Mouse (Mus musculus): ENCODE data around the gene Cxcr1. TPM values are rescaled to one million over a fixed set of nuclear protein-coding genes. Genes with fewer than 3 reads are reported as not detected.
A peak's percentile ranks its signal among the peaks of the same experiment; 100 is the strongest.
"Not testable (repeated sequence)": the region's sequence is repeated elsewhere in the genome, so short reads cannot be mapped to it uniquely, and the experiment has no call there.

Gene Cxcr1
- total RNA-seq, 1 experiment from 2014 or later: not detected

- no peak for DNase-seq
Observed at GRCm38 (mm10) chr1:74196621-74197419, 2.4 kb upstream of the Cxcr1 start.

DNA sequence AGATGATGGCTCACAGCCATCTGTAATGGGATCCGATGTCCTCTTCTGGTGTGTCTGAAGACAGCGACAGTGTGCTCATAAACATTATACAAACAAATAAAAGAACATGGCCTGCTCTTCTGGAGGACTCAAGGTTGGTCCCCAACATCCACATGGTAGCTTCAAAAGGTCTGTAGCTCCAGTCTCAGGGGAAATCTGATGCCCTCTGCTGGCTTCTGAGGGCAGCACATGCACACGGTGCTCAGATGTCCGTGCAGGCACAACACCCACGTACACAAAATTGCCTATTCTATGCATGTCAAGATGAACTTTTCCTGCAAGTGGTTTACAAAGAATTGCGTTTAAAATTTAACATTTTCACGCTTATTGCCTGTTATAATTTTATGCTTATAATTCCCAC is 1.5 kb upstream of the Cxcr1 start:
- DNase-seq: peak; percentile 45

- DNase-seq: peak; percentile 27
Observed at GRCm38 (mm10) chr1:74192711-74193110, 1.7 kb downstream of the Cxcr1 start.

- DNase-seq: peak; percentile 29
Observed at GRCm38 (mm10) chr1:74190471-74190870, 4.0 kb downstream of the Cxcr1 start.

- DNase-seq: no peak
Observed at GRCm38 (mm10) chr1:74183006-74183405, 11.4 kb downstream of the Cxcr1 start.

DNA sequence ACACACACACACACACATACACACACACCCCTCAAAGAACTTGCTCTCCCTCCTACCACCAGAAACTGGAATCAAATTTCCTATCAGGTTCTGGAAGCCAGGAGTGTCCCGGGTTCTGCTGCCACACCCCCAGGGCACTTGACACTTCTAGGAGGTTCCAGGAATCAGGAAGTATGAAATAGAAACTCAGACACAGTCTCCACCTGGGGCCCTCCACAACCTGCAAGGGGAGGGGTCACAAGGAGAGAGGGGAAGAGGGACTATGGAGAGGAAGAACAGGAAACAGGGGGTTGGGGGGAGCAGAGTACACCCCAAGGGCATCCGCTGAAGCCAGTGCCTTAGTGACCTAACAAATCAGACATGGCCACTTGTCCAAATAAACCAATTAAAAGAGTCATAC is 13.0 kb downstream of the Cxcr1 start:
- DNase-seq: no peak

- DNase-seq: no peak
Observed at GRCm38 (mm10) chr1:74179624-74180408, 14.6 kb downstream of the Cxcr1 start.

DNA sequence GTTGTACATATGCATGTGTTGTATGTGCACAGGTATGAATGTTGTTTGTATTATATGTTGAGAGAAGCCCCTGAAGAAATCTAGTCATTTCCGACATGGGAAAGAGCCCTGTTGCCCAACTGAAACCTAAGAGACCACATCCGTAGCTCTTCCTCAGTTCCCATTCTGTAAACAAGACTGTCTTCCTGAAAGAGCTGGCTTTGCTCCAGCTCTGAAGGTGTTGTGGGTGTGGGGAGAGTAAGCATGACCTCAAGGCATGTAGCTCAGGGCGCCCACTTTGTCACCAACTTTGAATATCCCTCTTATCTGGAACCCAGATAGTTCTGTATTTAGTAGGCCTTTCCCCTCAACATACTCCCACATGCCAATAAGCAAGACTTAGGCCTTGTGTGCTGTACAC is 15.8 kb downstream of the Cxcr1 start:
- DNase-seq: no peak

- DNase-seq: no peak
Observed at GRCm38 (mm10) chr1:74175731-74176130, 18.7 kb downstream of the Cxcr1 start.

DNA sequence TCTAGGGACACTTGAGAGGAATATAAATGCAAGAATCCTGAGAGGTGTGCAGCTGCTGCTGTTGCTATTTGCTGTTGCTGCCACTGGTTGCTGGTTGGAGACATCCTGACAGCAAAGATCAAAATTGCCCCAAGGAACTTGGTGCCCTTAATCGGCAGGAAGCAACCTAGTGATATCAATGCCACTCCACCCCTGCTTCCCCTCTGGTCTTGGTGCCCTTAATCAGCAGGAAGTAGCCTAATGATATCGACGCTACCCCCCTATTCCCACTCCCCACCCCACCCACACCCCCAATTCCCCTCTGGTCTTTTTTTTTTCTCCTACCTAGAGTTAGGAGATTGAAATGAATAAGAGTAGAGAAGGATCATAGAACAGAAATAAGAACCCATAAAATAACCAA is 21.7 kb downstream of the Cxcr1 start:
- DNase-seq: no peak

GRCm38 (mm10) chr1:74169721-74170120 is 24.7 kb downstream of the Cxcr1 start:
- DNase-seq: no peak

DNA sequence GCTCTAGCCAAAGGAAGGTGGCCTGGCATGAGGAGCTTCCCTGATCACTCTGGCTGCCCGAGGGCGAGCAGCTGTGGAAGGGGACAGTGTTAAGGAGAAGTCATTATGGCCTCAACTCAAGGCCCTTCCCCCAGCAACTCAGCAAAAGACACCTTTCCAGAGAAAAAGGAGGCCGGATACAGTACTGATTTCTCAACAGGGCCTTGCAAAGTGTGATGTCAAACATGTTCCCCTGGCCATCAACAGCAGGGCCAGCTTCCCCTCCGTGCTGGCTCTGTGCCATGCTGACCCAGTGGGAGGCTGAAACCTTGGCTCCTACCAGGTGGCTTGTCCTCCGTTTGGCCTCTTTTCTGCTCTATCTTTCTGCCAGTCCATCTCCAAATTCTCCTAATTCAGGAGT is 27.3 kb downstream of the Cxcr1 start:
- peak; percentile 12 for DNase-seq

DNA sequence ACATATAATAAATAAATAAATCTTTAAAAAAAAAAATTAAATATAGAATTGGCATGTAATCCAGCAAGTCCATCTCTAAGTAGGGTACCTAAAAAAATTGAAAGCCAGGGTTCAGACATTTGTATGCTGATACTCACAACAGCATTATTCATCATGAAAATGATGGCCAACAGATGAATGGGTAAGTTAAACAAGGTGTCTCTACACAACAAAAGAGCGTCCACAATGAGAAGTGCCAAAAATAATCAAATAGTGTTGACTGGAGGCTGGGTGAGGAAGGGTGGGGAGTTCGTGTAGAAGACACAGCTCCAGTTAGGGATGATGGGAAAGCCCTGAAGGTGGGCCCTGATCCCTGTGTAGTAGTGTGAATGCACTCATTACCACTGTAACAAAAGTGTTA is 34.4 kb downstream of the Cxcr1 start:
- no peak for DNase-seq

DNA sequence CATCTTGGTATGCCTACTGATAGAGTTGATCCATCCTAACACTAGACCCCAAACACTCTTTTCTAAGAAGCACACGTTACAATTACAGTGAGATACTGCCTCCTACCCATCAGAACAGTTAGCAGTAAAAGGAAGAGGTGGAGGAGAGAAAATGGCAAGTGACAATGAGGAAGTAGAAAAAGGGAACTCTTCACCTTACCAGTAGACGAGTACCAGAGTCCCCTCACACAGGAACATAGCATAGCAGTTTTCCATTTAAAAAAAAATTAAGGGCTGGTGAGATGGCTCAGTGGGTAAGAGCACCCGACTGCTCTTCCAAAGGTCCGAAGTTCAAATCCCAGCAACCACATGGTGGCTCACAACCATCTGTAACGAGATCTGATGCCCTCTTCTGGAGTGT is 34.8 kb downstream of the Cxcr1 start:
- DNase-seq: not testable (repeated sequence)

- no peak for DNase-seq
Observed at GRCm38 (mm10) chr1:74156381-74156910, 38.0 kb downstream of the Cxcr1 start.

- no peak for DNase-seq
Observed at GRCm38 (mm10) chr1:74155435-74156012, 38.9 kb downstream of the Cxcr1 start.

- no peak for DNase-seq
Observed at GRCm38 (mm10) chr1:74153461-74154184, 40.8 kb downstream of the Cxcr1 start, which contains the start of gene Cxcr2. TSS of gene Cxcr2 (plus strand) at chr1:74153989.

DNA sequence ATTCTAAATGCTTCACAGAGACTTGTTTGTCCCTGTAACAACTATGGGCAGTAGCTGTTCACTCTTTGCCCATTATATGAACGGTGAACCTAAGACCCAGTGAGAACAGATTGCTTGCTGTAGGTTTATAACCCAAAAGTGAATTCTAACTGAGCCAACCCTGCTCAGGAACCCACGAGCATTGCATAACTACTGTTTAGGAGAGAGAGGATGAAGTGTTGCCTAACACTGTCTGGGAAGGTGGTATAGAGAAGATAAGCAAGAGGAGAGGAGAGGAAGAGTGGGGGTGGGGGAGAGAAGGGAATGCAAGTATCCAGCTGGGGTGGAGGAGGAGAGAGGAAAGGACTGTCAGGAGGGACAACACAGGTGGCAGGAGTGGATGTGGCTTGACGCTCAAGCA is 43.3 kb downstream of the Cxcr1 start:
- no peak for DNase-seq

GRCm38 (mm10) chr1:74150101-74150500 is 44.3 kb downstream of the Cxcr1 start:
- DNase-seq: no peak

DNA sequence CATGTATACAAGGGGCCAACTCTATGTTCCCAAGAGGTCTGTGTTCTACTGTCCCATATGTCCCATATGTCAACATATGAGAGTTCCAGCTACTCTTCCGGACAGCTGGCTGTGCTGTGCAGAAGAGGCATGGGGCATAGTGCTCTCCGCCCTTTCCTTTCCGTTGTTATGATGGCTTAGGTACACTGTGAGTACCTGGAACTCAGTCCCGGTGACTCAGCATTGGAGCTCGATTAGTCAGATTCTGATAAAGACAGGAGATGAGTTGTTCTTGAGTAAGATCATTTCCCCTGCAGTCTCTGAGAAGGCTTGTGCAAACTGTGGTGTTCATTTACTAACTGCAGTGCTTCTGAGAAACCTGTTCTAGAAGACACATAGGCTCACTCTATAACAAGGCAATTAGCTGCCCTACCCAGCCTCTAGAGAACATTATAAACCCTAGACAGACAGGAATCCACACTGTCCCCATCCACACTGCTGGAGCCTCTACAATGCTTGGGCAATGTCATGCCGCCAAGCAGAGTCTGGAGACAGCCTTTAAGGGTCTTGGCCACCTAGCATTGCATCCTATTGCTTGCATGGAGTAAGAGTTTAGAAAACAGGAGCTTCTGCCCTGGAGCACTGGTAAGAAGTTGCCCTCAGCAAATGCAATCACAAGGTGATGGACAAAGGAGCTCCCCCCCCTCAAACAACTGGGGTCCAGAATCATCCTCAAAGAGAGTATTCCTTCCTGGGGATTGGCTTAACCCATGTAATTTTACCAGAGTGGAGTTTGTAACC is 45.1 kb downstream of the Cxcr1 start:
- no peak for DNase-seq
